Mouse (Mus musculus) spleen, adult 2 months (tissue): ENCODE data around the gene Ccdc30.

Experiments
- CTCF ChIP-seq: fragments of 200-500 bp; IDR thresholded peaks from 2 replicates; pipeline ENCODE4 v1.5.1; 2011; ENCODE audit warnings: mild to moderate bottlenecking, inconsistent platforms; ENCODE audit not compliant: insufficient read depth, insufficient read length, insufficient replicate concordance; ENCODE audit errors: extremely low read depth
- POLR2A ChIP-seq: fragments of 200-500 bp; IDR thresholded peaks from 2 replicates; pipeline ENCODE4 v1.6.1; 2011; ENCODE audit warnings: low read depth, low read length, inconsistent platforms

- TF ChIP-seq CTCF (no peak), POLR2A (no peak)
Observed at GRCm38 (mm10) chr4:119293574-119294258, 121.6 kb downstream of the Ccdc30 start.
